Mouse (Mus musculus): ENCODE measurements around the gene Slc2a3. TPM values are rescaled to one million over a fixed set of nuclear protein-coding genes. Genes with fewer than 3 reads are reported as not detected.

Gene Slc2a3
- polyA plus RNA-seq, 1 experiment from 2014 or later = 44.3 TPM

GRCm38 (mm10) chr6:122689411-122690055 lies 111.9 kb downstream of the Slc2a3 start:
- Histone ChIP-seq H3K9me3 (ENCODE audit: control insufficient read depth, low read length) (no peaks in the 10 kb centered on the region), H3K4me1 (ENCODE audit: control insufficient read depth, insufficient read depth, low read length) (no peaks in the 10 kb centered on the region), H3K4me2 (ENCODE audit: low read depth, low read length) (no peak overlapping the region), H3K27me3 (ENCODE audit: control insufficient read depth, insufficient read depth, low read length) (no peaks in the 10 kb centered on the region), H3K36me3 (ENCODE audit: control insufficient read depth, insufficient read depth, low read length) (no peaks in the 10 kb centered on the region), H3K4me3 (ENCODE audit: low read depth, low read length) (no peak overlapping the region), H3K9ac (replicated peaks; ENCODE audit: low read depth, low read length) (no peak overlapping the region), H3K27ac (ENCODE audit: low read depth, low read length) (no peak overlapping the region)
- 83% methylated on average over 6 of the region's 6 CpGs for WGBS
- ATAC-seq (ENCODE audit: low read depth) = no peak

GRCm38 (mm10) chr6:122686709-122687108 lies 114.7 kb downstream of the Slc2a3 start:
- Histone ChIP-seq H3K36me3 (ENCODE audit: control insufficient read depth, insufficient read depth, low read length) (no peaks in the 10 kb centered on the region), H3K4me3 (ENCODE audit: low read depth, low read length) (no peak overlapping the region), H3K9ac (replicated peaks; ENCODE audit: low read depth, low read length) (no peak overlapping the region), H3K27me3 (ENCODE audit: control insufficient read depth, insufficient read depth, low read length) (no peaks in the 10 kb centered on the region), H3K27ac (ENCODE audit: low read depth, low read length) (no peak overlapping the region), H3K4me1 (ENCODE audit: control insufficient read depth, insufficient read depth, low read length) (no peaks in the 10 kb centered on the region), H3K4me2 (ENCODE audit: low read depth, low read length) (no peak overlapping the region), H3K9me3 (ENCODE audit: control insufficient read depth, low read length) (no peaks in the 10 kb centered on the region)
- no peak for ATAC-seq (ENCODE audit: low read depth)
- WGBS = 95% methylated on average over 13 of the region's 13 CpGs

GRCm38 (mm10) chr6:122682646-122683045 lies 118.8 kb downstream of the Slc2a3 start:
- Histone ChIP-seq H3K9ac (replicated peaks; ENCODE audit: low read depth, low read length) (no peak overlapping the region), H3K27ac (ENCODE audit: low read depth, low read length) (no peak overlapping the region), H3K4me1 (ENCODE audit: control insufficient read depth, insufficient read depth, low read length) (no peaks in the 10 kb centered on the region), H3K36me3 (ENCODE audit: control insufficient read depth, insufficient read depth, low read length) (no peaks in the 10 kb centered on the region), H3K4me2 (ENCODE audit: low read depth, low read length) (no peak overlapping the region), H3K9me3 (ENCODE audit: control insufficient read depth, low read length) (no peaks in the 10 kb centered on the region), H3K27me3 (ENCODE audit: control insufficient read depth, insufficient read depth, low read length) (no peaks in the 10 kb centered on the region), H3K4me3 (ENCODE audit: low read depth, low read length) (no peak overlapping the region)
- ATAC-seq (ENCODE audit: low read depth) = no peak
- 94% methylated on average over 3 of the region's 3 CpGs for WGBS

Small RNAs within 50 kb of the gene (microRNA-seq; reads per million reads assigned to microRNA genes)
- gene Mir7231 = not detected

Other genes with a start within 250 kb of the Slc2a3 start
- gene Aicda, start 247.8 kb downstream of the Slc2a3 start, polyA plus RNA-seq (2014; fragmentation: Nextera tagmentation; extraction: Ambion mirVana) = 0.99 and 1.1 TPM in 2 replicates
- 1.1 and 1.4 TPM in 2 replicates for gene Apobec1, start 199.2 kb downstream of the Slc2a3 start, polyA plus RNA-seq (2014; fragmentation: Nextera tagmentation; extraction: Ambion mirVana)
- gene Gdf3, start 191.6 kb downstream of the Slc2a3 start, polyA plus RNA-seq (2014; fragmentation: Nextera tagmentation; extraction: Ambion mirVana) = not detected in 2 replicates
- not detected in 2 replicates for gene Dppa3, start 175.2 kb downstream of the Slc2a3 start, polyA plus RNA-seq (2014; fragmentation: Nextera tagmentation; extraction: Ambion mirVana)
- 0.29 and 0.30 TPM in 2 replicates for gene Nanog, start 94.2 kb downstream of the Slc2a3 start, polyA plus RNA-seq (2014; fragmentation: Nextera tagmentation; extraction: Ambion mirVana)
- 8.8 and 9.8 TPM in 2 replicates for gene Foxj2, start 18.3 kb upstream of the Slc2a3 start, polyA plus RNA-seq (2014; fragmentation: Nextera tagmentation; extraction: Ambion mirVana)
- 0.72 and 2.7 TPM in 2 replicates for gene C3ar1, start 54.5 kb upstream of the Slc2a3 start, polyA plus RNA-seq (2014; fragmentation: Nextera tagmentation; extraction: Ambion mirVana)
- gene Necap1, start 72.8 kb upstream of the Slc2a3 start, polyA plus RNA-seq (2014; fragmentation: Nextera tagmentation; extraction: Ambion mirVana) = 172 and 177 TPM in 2 replicates
- 0.13 and 1.5 TPM in 2 replicates for gene Clec4a1, start 120.2 kb upstream of the Slc2a3 start, polyA plus RNA-seq (2014; fragmentation: Nextera tagmentation; extraction: Ambion mirVana)
- gene Clec4a3, start 150.9 kb upstream of the Slc2a3 start, polyA plus RNA-seq (2014; fragmentation: Nextera tagmentation; extraction: Ambion mirVana) = 0.99 TPM in 1 of 2 replicates, not detected in the other
- gene Clec4a4, start 188.7 kb upstream of the Slc2a3 start, polyA plus RNA-seq (2014; fragmentation: Nextera tagmentation; extraction: Ambion mirVana) = not detected in 2 replicates
- gene Clec4b1, start 248.3 kb upstream of the Slc2a3 start, polyA plus RNA-seq (2014; fragmentation: Nextera tagmentation; extraction: Ambion mirVana) = not detected in 2 replicates

All from neural tube, embryonic 14.5 days (tissue).